Mouse (Mus musculus) frontal cortex, postnatal 10 days (tissue): Measurements from ENCODE around the gene Fam25c.

ENCODE experiments used
- DNase-seq, 2 experiments: peaks; one replicate each; pipeline ENCODE4 v3.0.0; 2022; ENCODE audit warnings: low spot score in 2 of 2, mixed read lengths in 1 of 2

Fam25c gene

GRCm38 (mm10) chr14:34363490-34364253 lies 8.4 kb upstream of the Fam25c start:
- peak; percentile 34 to 48 for DNase-seq

- DNase-seq: peak; percentile 58 to 65
These were observed 7.7 kb upstream of the Fam25c start for GRCm38 (mm10) chr14:34362726-34363445.

- no peak for DNase-seq
These were observed 6.9 kb upstream of the Fam25c start for GRCm38 (mm10) chr14:34362135-34362534.

- DNase-seq: no peak
These were observed 5.0 kb upstream of the Fam25c start for GRCm38 (mm10) chr14:34360251-34360650.

GRCm38 (mm10) chr14:34359676-34360244 lies 4.5 kb upstream of the Fam25c start:
- no peak for DNase-seq

GRCm38 (mm10) chr14:34357671-34358455 lies 2.6 kb upstream of the Fam25c start:
- DNase-seq: no peak

GRCm38 (mm10) chr14:34354456-34354855 lies 777 bp downstream of the Fam25c start:
- no peak for DNase-seq

- no peak for DNase-seq
These were observed 1.9 kb downstream of the Fam25c start for GRCm38 (mm10) chr14:34353326-34353725.

GRCm38 (mm10) chr14:34352523-34352922 lies 2.7 kb downstream of the Fam25c start:
- DNase-seq: no peak

GRCm38 (mm10) chr14:34351660-34352059 lies 3.6 kb downstream of the Fam25c start:
- DNase-seq: no peak

- no peak for DNase-seq
These were observed 6.2 kb downstream of the Fam25c start for GRCm38 (mm10) chr14:34349007-34349406.

- no peak for DNase-seq
These were observed 6.9 kb downstream of the Fam25c start for GRCm38 (mm10) chr14:34348301-34348700.

GRCm38 (mm10) chr14:34347084-34347483 lies 8.1 kb downstream of the Fam25c start:
- no peak for DNase-seq

- no peak for DNase-seq
These were observed 9.3 kb downstream of the Fam25c start for GRCm38 (mm10) chr14:34345771-34346566.

GRCm38 (mm10) chr14:34344361-34344760 lies 10.9 kb downstream of the Fam25c start:
- no peak for DNase-seq

GRCm38 (mm10) chr14:34343078-34343477 lies 12.2 kb downstream of the Fam25c start:
- no peak for DNase-seq

GRCm38 (mm10) chr14:34341993-34342392 lies 13.2 kb downstream of the Fam25c start:
- no peak for DNase-seq

- no peak for DNase-seq
These were observed 15.8 kb downstream of the Fam25c start for GRCm38 (mm10) chr14:34339446-34339845.

- peak; percentile 55 to 71 for DNase-seq
These were observed 22.8 kb downstream of the Fam25c start for GRCm38 (mm10) chr14:34332476-34332875.

GRCm38 (mm10) chr14:34331886-34332285 lies 23.3 kb downstream of the Fam25c start:
- peak in 1 of 2 experiments; percentile 29 for DNase-seq

GRCm38 (mm10) chr14:34330657-34331158 lies 24.5 kb downstream of the Fam25c start:
- DNase-seq: no peak
